Mouse (Mus musculus): ENCODE results near the gene 1700057G04Rik.
"Not testable (repeated sequence)": the region's sequence is repeated elsewhere in the genome, so short reads cannot be mapped to it uniquely, and the experiment has no call there.

The 1700057G04Rik gene

DNA sequence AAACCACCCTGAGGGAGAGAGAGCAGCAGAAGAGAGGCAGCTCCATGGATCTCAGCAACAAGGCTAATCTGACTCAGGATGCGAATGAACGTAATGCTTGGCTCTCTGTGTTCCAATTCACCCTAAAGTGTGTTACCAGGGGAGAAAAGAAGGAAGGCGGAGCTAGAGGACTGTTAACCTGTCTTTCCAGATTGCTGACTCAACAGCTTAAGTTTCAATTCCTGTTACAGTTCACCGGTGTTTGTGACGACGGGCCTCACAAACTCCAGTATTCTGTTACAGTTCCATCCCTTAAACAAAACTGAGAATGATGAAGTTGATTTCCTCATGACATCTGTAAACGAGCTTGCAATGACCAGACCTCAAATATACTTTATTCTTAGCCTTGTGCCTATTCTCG, 4.1 kb upstream of the 1700057G04Rik start:
- DNase-seq (ENCODE audit: extremely low spot score, low spot score), result no peak

DNA sequence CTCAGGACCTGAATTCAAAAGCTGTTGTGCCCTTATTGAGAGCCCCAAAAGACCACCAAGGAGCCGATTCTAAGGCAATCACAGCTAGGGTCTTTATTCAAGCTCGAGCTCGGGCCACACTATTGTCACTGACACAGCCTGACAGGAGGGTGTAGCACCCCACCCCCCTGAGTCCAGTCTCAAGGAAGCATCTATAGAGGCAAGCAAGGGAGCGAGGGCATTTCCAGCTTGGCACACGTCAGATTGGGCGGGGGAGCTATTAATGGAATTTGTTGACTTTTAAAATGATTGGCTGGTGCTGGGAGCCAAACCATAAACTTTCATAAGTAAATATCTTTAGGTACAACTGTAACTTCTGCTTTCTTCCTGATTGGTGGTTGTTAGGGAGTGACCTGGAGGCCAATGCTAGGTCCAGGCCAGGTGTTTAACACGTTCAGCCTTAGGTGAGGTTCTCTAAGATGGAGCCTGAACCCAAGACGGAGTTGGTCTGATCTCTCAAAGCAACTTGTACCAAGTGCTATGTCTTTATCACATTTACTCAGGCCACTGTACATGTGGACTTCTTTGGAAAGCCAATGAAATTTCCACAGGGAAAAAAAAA, 3.5 kb upstream of the 1700057G04Rik start:
- DNase-seq (ENCODE audit: extremely low spot score, low spot score), result no peak

DNA sequence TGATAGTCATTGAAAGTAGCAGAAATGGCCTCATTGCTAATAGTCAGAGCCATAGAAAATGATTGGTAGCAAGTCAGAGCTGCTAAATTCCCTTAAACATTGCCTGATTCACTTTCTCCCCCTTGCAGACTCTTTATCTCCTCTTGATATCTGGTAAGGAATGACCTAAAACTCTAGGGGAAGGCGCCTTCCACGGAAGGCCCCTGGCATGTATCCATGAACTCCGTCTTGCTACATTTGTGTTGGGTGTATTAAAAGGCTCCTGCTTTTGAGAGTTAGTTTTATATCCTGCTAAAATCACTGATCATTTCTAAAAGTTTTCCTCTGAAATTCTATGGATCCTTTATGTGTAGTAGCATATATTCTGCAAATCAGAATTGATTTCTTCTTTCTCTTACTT, 7.6 kb downstream of the 1700057G04Rik start:
- DNase-seq (ENCODE audit: extremely low spot score, low spot score), result no peak

DNA sequence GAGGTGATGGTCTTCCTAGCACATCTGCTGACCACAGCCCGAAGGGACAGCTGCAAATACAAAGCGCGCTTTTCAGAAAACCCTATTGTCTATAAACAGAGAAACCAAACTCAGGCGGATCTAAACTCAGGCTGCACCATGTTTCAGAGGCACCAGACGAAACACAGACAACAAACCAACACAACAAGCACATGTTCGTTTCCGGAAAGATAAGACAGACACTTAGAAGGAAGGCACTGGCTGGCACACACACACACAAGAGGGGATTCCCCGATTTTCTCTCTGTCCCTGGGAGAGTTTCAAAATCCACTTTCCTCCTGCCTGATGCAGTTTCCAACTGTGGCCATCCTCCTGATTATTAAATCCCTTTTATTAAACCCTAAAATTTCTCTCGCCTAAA, 16.8 kb downstream of the 1700057G04Rik start:
- not testable (repeated sequence) for DNase-seq (ENCODE audit: extremely low spot score, low spot score)

DNA sequence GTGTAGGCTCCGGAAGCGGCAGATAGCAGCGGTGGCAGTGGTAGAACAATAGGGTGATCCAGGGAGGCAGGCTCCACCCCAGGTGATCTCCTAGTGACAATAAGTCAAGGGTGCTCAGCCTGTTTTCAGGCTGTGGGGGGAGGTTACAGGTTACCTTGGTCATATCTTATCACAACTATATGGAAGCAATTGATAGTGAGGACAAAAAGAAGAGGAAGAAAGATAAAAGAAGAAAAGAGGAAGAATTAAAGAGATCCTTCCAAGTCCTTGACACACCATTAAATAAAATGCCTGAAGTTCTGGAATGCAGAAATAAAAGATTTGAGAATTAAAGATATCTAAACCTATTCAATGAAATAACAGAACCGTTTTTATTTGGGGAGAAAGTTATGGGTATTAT, 17.6 kb downstream of the 1700057G04Rik start:
- no peak for DNase-seq (ENCODE audit: extremely low spot score, low spot score)

DNA sequence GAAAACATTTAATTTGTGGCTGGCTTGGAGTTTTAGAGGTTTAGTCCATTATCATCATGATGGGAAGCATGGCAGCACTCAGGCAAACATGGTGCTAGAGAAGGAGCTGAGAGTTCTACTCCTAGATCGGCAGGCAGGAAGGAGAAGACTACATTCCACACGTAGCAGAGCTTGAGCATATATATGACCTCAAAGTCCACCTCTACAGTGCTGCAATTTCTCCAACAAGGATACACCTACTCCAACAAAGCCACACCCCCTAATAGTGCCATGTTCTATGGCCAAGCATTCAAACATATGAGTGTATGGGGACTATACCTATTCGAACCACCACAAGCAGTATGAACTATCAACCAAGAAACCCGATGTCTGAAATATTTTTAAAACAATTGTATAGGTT, 22.2 kb downstream of the 1700057G04Rik start:
- no peak for DNase-seq (ENCODE audit: extremely low spot score, low spot score)

DNA sequence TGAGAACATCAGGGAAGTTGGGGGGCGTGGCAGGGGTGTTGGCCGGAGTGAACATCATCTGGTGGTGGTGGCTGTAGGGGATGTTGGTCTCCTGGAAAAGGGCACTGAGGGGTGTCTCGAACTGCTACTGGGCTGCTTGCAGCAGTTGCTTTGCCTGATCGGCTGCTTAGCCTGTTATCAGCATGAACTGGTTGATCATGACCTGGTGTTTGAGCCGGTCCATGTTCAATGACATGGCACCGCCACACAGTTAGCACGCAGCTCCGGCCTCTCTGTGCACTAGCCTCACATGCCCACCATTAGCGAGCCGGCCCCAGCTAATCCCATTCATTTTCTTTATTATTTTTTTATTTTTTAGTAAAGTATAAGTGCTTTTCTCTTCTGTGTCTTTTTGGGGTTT, 25.7 kb downstream of the 1700057G04Rik start:
- DNase-seq (ENCODE audit: extremely low spot score, low spot score), result no peak

DNA sequence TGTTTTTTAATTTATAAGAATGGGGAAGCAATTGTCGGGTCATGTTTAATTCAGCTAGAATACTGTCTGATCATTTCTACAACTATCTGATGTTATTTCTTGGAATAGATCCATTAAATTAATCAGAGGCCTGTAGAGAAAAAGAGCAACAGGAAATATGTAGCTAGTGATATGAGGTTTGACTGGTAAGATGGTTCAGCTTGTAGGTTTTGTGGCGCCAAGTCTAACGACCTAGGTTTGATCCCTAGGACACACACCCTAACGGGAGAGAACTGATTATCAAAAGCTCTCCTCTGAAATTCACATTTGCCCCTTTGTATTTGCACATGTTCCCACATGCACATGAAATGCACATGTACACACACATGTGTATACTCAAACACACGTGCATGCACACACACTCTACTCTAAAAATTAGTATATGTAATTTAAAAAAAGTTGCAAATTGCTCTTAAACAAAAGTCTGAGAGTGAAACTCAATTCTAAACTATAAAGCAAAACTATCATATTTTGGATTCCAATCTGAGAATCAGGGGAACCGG, 26.2 kb downstream of the 1700057G04Rik start:
- DNase-seq (ENCODE audit: extremely low spot score, low spot score), result no peak

DNA sequence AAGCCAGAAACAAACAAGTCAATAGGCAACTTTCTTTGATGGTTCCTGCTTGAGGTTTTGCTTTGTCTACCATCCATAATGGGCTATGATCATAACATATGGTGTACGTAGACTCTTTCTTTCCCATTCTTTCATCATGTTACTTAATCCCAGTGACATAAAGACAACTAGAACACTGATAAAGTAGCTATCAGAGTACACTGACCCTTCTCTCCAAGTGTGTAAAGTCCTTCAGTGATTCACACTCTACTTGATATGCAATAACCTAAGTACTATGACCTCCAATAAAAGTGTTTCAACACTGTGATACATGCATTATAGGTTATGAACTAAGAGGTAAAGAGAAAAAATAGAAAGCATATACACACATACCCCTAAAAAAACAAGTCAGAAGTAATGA, 27.9 kb downstream of the 1700057G04Rik start:
- DNase-seq (ENCODE audit: extremely low spot score, low spot score), result no peak

DNA sequence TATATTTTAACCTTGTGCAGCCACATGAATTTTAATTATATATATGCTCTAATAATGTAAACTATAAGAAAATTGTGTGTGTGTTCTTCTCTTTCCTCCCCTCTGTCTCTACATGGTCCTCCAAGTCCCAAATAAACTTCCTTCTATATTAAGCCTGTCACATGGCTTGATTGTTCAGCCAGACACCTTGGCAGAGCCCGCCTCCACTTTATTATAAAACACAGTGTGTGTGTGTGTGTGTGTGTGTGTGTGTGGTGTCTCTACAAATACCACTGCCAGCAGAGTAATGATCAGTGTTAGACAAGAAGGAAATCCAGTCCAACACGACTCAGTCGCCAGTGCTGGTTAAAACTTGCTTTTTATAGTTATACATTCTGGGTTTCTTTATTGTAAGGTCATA, 28.5 kb downstream of the 1700057G04Rik start:
- DNase-seq (ENCODE audit: extremely low spot score, low spot score), result no peak

DNA sequence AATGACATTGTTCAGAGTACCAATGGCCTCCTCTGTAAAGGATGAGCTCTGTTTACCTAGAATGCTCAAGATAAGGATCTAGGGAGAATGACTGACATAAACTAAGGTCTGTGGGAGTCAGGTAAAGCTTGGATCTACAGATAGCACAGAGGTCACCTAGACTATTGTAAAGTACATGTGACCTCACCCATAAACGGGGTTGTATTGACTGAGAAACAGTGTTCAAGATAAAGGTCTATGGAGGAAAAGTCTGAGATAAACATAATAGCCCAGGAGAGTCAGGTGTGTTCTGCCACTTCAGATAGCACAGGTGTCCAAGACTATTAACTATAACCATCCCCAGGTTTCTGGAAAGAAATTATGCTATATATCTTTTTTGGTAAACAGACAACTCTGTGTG, 29.8 kb downstream of the 1700057G04Rik start:
- DNase-seq (ENCODE audit: extremely low spot score, low spot score), result no peak

DNA sequence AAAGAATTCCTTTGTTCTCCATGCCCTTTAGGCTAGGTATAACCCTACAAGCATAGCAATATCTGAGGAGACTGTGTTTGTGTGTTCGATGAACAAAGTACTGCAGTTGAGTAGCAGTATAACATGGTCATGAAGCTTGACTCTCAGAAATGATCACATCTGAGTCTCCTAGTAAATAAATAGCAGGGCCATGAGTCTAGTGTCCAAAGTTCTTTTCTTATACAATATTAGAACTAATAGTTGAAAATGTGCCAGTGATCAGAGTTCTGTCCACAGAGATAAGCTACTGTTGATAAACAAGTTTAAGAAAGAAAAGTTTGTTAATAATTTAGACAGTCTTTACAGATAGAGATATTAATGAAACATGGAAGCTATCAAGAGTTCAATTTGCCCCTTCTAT, 42.7 kb downstream of the 1700057G04Rik start:
- DNase-seq (ENCODE audit: extremely low spot score, low spot score), result no peak

DNA sequence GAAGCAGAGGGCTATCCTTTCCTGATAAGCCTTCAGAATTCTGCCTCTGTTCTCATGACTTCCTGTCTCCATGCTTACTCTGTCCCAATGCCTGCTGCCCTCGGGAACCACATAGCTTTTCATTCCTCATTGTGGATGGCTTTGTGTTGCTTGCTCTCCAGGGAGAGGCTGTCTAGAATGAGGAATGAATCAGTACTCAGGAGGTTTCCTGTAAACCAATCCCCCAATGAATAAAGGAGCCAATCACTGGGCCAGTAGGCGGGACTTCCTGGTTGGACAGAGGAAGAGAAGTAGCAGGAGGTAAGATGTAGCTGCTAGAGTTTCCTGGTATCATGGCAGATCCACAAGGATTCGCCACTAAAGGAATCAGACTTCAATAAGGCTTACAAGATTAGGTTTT, 44.1 kb downstream of the 1700057G04Rik start:
- DNase-seq (ENCODE audit: extremely low spot score, low spot score), result no peak

DNA sequence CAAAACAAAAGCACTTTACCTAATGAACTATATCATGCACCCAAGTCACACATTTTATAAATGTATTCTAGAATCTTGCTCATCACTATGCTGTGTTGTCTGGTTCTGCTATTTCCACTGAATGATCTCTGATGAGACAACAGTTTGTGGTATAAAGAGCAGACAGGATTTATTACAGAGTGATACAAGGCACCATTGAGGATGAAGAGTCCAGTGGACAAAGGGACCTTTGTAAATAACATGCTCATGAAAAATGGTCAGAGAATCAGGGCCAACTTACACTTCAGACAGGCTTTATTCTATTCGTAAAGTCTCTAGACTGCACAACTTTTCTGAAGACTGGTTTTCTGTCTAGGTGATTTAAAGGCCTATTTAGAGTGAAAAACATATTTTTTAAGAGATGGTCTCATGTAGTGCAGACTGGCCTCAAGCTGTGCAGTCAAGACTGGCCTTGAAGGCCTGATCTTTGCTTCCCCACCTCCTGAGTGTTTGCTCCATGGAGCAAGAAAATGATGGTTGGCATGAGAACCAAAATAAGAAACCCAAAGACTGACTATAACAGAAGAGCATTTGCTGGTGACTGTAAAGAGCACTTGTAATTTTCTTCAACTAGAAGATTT, 51.6 kb downstream of the 1700057G04Rik start:
- no peak for DNase-seq (ENCODE audit: extremely low spot score, low spot score)

DNA sequence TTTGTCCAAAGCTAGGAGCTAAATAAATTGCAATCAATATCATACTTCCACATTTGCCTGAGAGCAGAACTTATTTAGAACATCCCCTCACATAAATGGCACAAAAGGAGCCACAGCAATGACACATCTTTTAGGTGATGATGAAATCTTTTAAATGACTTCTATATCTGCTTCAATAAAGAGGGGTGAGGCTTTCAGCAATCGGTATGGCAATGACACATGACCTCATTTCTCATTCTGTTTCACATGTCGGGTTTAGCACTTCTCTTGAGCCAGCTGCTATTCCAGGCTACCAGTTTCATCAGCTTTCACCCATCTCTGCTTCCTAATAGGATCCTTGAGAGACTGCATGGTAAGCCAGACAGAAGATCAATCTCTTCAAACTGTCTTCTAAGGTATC, 54.3 kb downstream of the 1700057G04Rik start:
- no peak for DNase-seq (ENCODE audit: extremely low spot score, low spot score)

DNA sequence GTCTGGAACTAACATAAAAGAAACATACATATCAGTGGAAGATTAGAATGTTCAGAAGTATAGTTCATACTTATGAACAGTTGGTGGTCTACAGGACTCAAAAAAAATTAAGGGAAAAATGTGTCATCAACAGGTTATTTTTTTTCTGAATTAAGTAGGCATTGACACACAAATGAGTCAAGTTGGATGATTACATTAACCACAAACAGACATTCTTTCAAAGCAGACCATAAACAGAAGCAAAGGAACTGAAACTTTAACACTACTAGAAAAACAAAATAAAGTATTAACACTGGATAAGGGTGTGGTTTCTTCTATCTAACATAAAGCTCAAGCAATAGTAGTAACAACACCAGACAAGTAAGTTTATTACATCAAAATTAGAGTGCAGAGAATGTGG, 59.7 kb downstream of the 1700057G04Rik start:
- no peak for DNase-seq (ENCODE audit: extremely low spot score, low spot score)

DNA sequence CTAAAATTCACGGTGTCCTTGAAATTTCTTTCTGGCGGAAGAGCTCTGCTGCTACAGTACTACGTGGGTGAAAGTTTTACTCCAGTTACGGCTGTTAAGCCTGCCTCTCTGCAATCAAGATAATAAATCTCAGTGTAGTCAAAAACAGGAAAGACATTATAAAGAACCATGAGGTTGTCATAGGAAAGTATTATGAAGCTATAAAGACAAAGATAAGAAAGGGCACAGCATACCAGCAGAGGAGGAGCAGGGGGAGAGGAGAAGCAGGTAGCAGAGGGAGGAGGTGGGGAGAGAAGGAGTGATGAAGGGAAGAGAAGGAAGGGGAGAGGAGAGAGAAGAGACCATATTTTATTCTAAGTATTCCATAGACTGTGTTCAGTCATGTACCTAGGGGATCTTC, 64.7 kb downstream of the 1700057G04Rik start:
- DNase-seq (ENCODE audit: extremely low spot score, low spot score), result no peak

DNA sequence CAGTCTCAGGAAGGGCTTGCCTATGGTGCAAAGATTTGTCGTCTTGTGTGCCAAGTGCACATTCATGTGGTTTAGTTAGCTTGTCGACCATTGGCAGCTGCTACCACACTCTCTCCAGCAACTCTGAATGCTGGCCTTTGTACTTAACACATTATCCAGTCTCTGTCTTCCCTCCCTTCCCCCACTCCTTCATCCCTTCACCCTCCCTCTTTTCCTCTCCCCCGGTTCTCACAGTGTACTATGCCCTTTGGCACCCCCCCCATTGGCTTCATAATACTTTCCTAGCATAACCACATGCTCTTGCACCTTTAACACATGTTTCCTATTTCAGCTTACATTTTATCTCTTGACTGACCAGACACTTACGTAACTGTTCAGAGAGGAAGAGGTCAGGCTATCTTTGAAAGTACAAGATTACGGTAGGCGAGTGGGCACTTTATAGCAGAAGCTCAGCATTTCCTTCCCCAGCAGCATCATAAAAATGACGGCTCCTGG, 65.6 kb downstream of the 1700057G04Rik start:
- no peak for DNase-seq (ENCODE audit: extremely low spot score, low spot score)

DNA sequence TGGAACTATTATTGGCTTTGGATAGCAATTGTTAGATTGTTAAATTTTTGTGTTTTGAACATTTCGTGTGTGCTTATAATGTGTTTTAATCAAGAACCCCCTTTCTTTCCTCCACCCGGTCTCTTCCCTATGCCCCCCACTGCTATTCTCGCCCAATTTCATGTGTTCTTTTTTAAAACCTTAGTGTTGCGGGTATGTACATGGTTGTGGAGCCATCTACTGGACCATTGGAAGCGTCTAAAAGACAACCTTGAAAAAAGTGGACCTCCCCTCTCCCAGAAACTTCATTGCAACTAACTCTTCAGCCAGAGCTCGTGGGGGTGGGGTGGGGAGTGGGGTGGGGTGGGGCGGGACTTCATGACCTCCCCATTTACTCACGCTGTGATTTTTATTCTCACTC, 66.2 kb downstream of the 1700057G04Rik start:
- DNase-seq (ENCODE audit: extremely low spot score, low spot score), result no peak

DNA sequence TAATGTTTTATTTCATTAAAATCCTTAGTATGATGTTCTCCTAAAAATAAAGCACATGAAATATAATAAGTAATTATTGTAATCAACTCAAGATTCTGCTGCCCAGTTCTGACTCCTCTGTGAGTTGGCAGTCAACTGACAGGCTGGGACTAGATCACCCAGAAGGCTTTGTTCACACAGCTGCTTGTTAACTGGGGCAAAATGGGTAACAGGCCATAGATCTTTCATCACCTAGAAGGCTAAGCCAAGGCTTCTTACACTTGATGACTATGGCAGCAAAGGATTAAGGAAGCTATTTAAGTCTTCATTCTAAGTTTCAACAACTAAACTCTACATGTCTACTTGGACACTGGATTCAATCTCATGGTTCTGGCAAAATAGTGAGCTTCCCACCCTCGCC, 68.8 kb downstream of the 1700057G04Rik start:
- DNase-seq (ENCODE audit: extremely low spot score, low spot score), result no peak

DNA sequence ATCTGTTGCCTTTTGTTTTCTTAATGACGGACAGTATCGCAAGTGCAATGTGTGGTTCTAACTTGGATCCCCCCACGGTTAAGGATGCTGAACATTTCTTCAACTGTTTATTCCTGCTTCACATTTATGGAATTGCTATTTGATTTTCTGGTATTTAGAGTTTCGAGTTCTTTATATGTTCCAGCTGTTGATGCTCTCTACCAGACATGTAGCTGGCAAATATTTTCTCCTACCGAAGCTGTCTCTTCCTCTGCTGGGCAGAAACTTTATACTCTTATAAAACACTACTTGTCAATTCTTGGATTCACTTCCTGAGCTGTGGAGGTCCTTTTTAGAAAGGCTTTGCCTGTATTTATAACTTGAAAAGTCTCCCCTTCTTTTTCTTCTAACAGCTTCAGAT, 70.1 kb downstream of the 1700057G04Rik start:
- no peak for DNase-seq (ENCODE audit: extremely low spot score, low spot score)

DNA sequence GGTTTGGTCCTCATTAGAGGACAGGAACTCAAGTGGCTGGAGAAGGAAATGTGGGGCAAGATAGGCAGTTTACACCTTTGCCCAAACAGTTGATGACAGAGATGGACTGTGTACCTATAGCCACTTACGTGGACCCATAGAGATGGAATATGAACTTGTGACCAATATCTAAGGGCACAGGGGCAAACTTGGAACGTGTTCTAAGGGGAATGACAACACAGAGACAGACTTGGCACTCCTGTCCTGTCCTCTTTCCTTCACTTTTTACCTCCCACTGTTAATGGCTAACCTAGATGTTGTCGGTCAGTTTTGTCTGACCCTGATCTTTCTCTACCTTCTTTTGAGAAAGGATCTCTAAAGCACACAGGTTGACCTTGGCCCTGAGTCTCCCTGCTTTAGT, 74.2 kb downstream of the 1700057G04Rik start:
- no peak for DNase-seq (ENCODE audit: extremely low spot score, low spot score)

DNA sequence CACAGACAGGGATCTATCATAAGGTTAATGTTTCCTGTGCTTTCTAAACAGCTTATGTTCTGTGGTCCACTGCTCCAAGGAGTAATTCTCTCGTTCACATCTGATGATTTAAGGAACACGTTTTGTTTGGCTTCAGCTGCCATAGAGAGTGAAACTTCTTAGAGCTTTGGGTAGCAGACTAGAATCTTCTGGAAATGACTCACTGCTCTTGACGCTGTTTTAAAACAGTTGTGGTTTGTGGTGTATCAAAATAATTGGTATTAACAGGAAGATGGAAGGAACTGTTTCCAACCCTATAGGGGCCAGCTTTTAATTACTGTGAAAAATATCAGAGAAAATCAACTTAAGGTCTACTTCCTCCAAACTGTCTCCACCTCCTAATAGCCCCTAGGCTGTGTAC, 75.2 kb downstream of the 1700057G04Rik start:
- no peak for DNase-seq (ENCODE audit: extremely low spot score, low spot score)
